Mouse (Mus musculus) MEL (cell line): ENCODE measurements around the gene Galnt3. TPM values are rescaled to one million over a fixed set of nuclear protein-coding genes. Genes with fewer than 3 reads are reported as not detected.
A peak's percentile ranks its signal among the peaks of the same experiment; 100 is the strongest.

ENCODE experiments used
- DNase-seq: peaks from one replicate; pipeline ENCODE4 v3.0.0; 2011; ENCODE audit warnings: low read depth, low spot score
- H3K27ac ChIP-seq: 2 replicates; pipeline ENCODE4 v1.5.1; 2012; ENCODE audit warnings: low read depth, mild to moderate bottlenecking, control low read depth, low read length, moderate library complexity; ENCODE audit not compliant: control insufficient read depth
- H3K27me3 ChIP-seq, 2 experiments: fragments of 150-350 bp in 1 of 2; sonication (generic) in 1 of 2; 2 replicates each; pipeline ENCODE4 v1.6.1; 2012; ENCODE audit warnings: low read length in 2 of 2, mild to moderate bottlenecking in 2 of 2, improper control_type of control experiment in 1 of 2, moderate library complexity in 1 of 2; ENCODE audit not compliant: insufficient read depth in 2 of 2, control insufficient read depth in 1 of 2
- H3K36me3 ChIP-seq, 2 experiments: 2 replicates each; pipeline ENCODE4 v1.6.1; 2012 to 2014; ENCODE audit warnings: low read length in 2 of 2, improper control_type of control experiment in 1 of 2, inconsistent platforms in 1 of 2, mild to moderate bottlenecking in 1 of 2; ENCODE audit not compliant: insufficient read depth in 2 of 2, control insufficient read depth in 1 of 2
- H3K4me1 ChIP-seq, 2 experiments: fragments of 150-350 bp in 1 of 2; sonication (generic) in 1 of 2; 2 replicates each; pipeline ENCODE4 v1.6.1; 2012; ENCODE audit warnings: low read length in 2 of 2, improper control_type of control experiment in 1 of 2, mild to moderate bottlenecking in 1 of 2; ENCODE audit not compliant: insufficient read depth in 2 of 2, control insufficient read depth in 1 of 2
- H3K4me3 ChIP-seq, 2 experiments: fragments of 150-350 bp in 1 of 2; sonication (generic) in 1 of 2; 2 replicates each; pipeline ENCODE4 v1.5.1; 2012; ENCODE audit warnings: low read depth in 2 of 2, low read length in 2 of 2, mild to moderate bottlenecking in 2 of 2, moderate library complexity in 2 of 2, control low read depth in 1 of 2, improper control_type of control experiment in 1 of 2; ENCODE audit not compliant: control insufficient read depth in 1 of 2, insufficient read depth in 1 of 2
- H3K79me2 ChIP-seq: 2 replicates; pipeline ENCODE4 v1.6.1; 2012; ENCODE audit warnings: mild to moderate bottlenecking, low read length, moderate library complexity; ENCODE audit not compliant: control insufficient read depth, poor library complexity, insufficient read depth
- H3K9ac ChIP-seq: 2 replicates; pipeline ENCODE4 v1.6.1; 2012; ENCODE audit warnings: low read depth, mild to moderate bottlenecking, control low read depth, low read length, moderate library complexity; ENCODE audit not compliant: control insufficient read depth, poor library complexity, severe bottlenecking
- H3K9me3 ChIP-seq: fragments of 150-350 bp; sonication (generic); replicated peaks from 2 replicates; pipeline ENCODE4 v1.6.1; 2012; ENCODE audit warnings: mild to moderate bottlenecking, low read length, improper control_type of control experiment, moderate library complexity; ENCODE audit not compliant: insufficient read depth
- BHLHE40 ChIP-seq: IDR thresholded peaks from 2 replicates; pipeline ENCODE4 v1.6.1; 2012; ENCODE audit warnings: low read depth, mild to moderate bottlenecking, inconsistent platforms, low read length, improper control_type of control experiment, borderline replicate concordance
- CHD2 ChIP-seq: IDR thresholded peaks from 2 replicates; pipeline ENCODE4 v1.6.1; 2011; ENCODE audit warnings: low read length, improper control_type of control experiment
- CTCF ChIP-seq, 3 experiments: IDR thresholded peaks in 2 of 3; conservative IDR thresholded peaks in 1 of 3; 2 replicates each; pipeline ENCODE4 v1.5.1; 2011 to 2012; ENCODE audit warnings: low read length in 3 of 3, low read depth in 2 of 3, mild to moderate bottlenecking in 2 of 3, improper control_type of control experiment in 1 of 3, inconsistent platforms in 1 of 3, mixed read lengths in 1 of 3, moderate library complexity in 1 of 3; ENCODE audit not compliant: control insufficient read depth in 1 of 3, insufficient read depth in 1 of 3, poor library complexity in 1 of 3, severe bottlenecking in 1 of 3
- ELF1 ChIP-seq: IDR thresholded peaks from 2 replicates; pipeline ENCODE4 v1.6.1; 2014; ENCODE audit warnings: low read depth, mild to moderate bottlenecking, inconsistent platforms, low read length, improper control_type of control experiment, moderate library complexity
- EP300 ChIP-seq, 2 experiments: IDR thresholded peaks; 2 replicates each; pipeline ENCODE4 v1.6.1; 2011; ENCODE audit warnings: improper control_type of control experiment in 2 of 2, low read length in 2 of 2, low read depth in 1 of 2, mild to moderate bottlenecking in 1 of 2
- GABPA ChIP-seq: IDR thresholded peaks from 2 replicates; pipeline ENCODE4 v1.6.1; 2012; ENCODE audit warnings: low read depth, mild to moderate bottlenecking, inconsistent platforms, low read length, improper control_type of control experiment, moderate library complexity
- GATA1 ChIP-seq: IDR thresholded peaks from 2 replicates; pipeline ENCODE4 v1.6.1; 2011; ENCODE audit warnings: low read depth, low read length, improper control_type of control experiment
- HCFC1 ChIP-seq: IDR thresholded peaks from 2 replicates; pipeline ENCODE4 v1.6.1; 2012; ENCODE audit warnings: low read depth, mild to moderate bottlenecking, inconsistent platforms, low read length, improper control_type of control experiment, moderate library complexity
- MAFK ChIP-seq: IDR thresholded peaks from 2 replicates; pipeline ENCODE4 v1.6.1; 2011; ENCODE audit warnings: low read depth, mild to moderate bottlenecking, low read length, improper control_type of control experiment, borderline replicate concordance
- MAZ ChIP-seq: IDR thresholded peaks from 2 replicates; pipeline ENCODE4 v1.6.1; 2012; ENCODE audit warnings: low read depth, mild to moderate bottlenecking, inconsistent platforms, low read length, improper control_type of control experiment
- MEF2A ChIP-seq: IDR thresholded peaks from 2 replicates; pipeline ENCODE4 v1.6.1; 2014; ENCODE audit warnings: low read depth, mild to moderate bottlenecking, inconsistent platforms, low read length, improper control_type of control experiment; ENCODE audit not compliant: poor library complexity, insufficient replicate concordance, severe bottlenecking; ENCODE audit errors: extremely low read depth
- MYC ChIP-seq: IDR thresholded peaks from 2 replicates; pipeline ENCODE4 v1.6.1; 2011; ENCODE audit warnings: low read depth, mild to moderate bottlenecking, low read length, improper control_type of control experiment, moderate library complexity
- NELFE ChIP-seq: IDR thresholded peaks from 2 replicates; pipeline ENCODE4 v1.6.1; 2011; ENCODE audit warnings: low read depth, low read length, improper control_type of control experiment
- POLR2A ChIP-seq, 2 experiments: IDR thresholded peaks; 2 replicates each; pipeline ENCODE4 v1.6.1; 2011 to 2012; ENCODE audit warnings: low read length in 2 of 2, mild to moderate bottlenecking in 2 of 2, control low read depth in 1 of 2, improper control_type of control experiment in 1 of 2, low read depth in 1 of 2, moderate library complexity in 1 of 2; ENCODE audit not compliant: control insufficient read depth in 1 of 2, insufficient read depth in 1 of 2, poor library complexity in 1 of 2
- POLR2AphosphoS5 ChIP-seq: IDR thresholded peaks from 2 replicates; pipeline ENCODE4 v1.6.1; 2012; ENCODE audit warnings: low read depth, borderline replicate concordance, mild to moderate bottlenecking, inconsistent platforms, low read length, moderate library complexity, mixed read lengths
- SIN3A ChIP-seq: IDR thresholded peaks from 2 replicates; pipeline ENCODE4 v1.6.1; 2012; ENCODE audit warnings: low read length, improper control_type of control experiment, inconsistent platforms
- TAL1 ChIP-seq: IDR thresholded peaks from 2 replicates; pipeline ENCODE4 v1.6.1; 2012; ENCODE audit warnings: mild to moderate bottlenecking, inconsistent platforms, low read length, moderate library complexity, mixed read lengths
- TBP ChIP-seq: IDR thresholded peaks from 2 replicates; pipeline ENCODE4 v1.8.0; 2011; ENCODE audit warnings: low read depth, low read length, improper control_type of control experiment
- UBTF ChIP-seq: IDR thresholded peaks from 2 replicates; pipeline ENCODE4 v1.6.1; 2012; ENCODE audit warnings: low read depth, mild to moderate bottlenecking, inconsistent platforms, low read length, improper control_type of control experiment, moderate library complexity, borderline replicate concordance; ENCODE audit not compliant: insufficient read depth
- USF2 ChIP-seq, 2 experiments: IDR thresholded peaks; 2 replicates each; pipeline ENCODE4 v1.6.1; 2011 to 2012; ENCODE audit warnings: improper control_type of control experiment in 2 of 2, low read length in 2 of 2, borderline replicate concordance in 1 of 2, inconsistent platforms in 1 of 2, low read depth in 1 of 2, mild to moderate bottlenecking in 1 of 2; ENCODE audit not compliant: insufficient read depth in 1 of 2
- ZC3H11A ChIP-seq: IDR thresholded peaks from 2 replicates; pipeline ENCODE4 v1.6.1; 2012; ENCODE audit warnings: low read depth, mild to moderate bottlenecking, inconsistent platforms, low read length, improper control_type of control experiment
- ZMIZ1 ChIP-seq: IDR thresholded peaks from 2 replicates; pipeline ENCODE4 v1.6.1; 2012; ENCODE audit warnings: low read depth, mild to moderate bottlenecking, inconsistent platforms, low read length, improper control_type of control experiment, moderate library complexity
- polyA plus RNA-seq, 2 experiments: library from polyadenylated mRNA; stranded (reverse) in 1 of 2; unstranded in 1 of 2; fragments of >175 nt in 1 of 2; fragments of >200 nt in 1 of 2; gene quantifications; 2 replicates each; pipeline versions ENCODE4 v1.2.1 to v1.2.4; 2012; ENCODE audit warnings: low replicate concordance in 2 of 2, low read depth in 1 of 2; ENCODE audit not compliant: insufficient read length in 2 of 2, insufficient read depth in 1 of 2, missing spikeins in 1 of 2
- total RNA-seq: library from RNA; depleted of rRNA; stranded (reverse); fragments of 300-350 nt; gene quantifications from 2 replicates; pipeline ENCODE4 v1.2.3, GENCODE M21; 2012

Galnt3 gene
- total and polyA plus RNA-seq, 3 experiments: not detected

DNA sequence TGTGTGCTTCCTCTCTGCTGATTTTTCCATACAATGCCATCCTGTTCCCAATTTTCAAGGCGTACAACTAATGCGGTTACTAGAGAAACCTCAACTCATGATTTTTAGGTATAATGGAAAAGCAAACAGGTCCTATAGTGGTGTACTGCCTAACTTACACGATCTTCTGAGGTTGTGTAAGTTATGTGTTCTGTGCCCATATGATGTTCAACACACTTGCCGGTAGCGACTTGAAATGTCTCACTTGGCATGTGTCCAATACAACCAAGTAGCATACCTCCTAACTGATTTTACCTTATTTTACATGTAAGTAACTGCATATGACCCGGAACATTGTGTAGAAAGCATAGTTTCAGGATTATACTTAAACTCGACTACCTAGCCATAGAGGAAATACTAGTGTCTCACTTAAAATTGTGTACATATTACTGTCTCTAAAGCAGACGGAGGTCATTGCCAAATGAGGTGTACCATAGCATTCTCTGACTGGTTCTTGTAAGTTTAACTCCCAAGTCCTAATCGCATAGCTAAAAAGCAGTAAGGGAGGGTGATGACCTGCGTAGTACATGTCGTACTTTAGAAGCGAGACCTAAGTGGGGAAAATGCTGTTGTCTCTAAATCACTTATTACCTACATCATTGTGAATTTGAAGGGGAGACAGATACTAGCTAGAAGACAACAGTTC is 80.2 kb downstream of the Galnt3 start:
- Histone ChIP-seq H3K9ac (no peak overlapping the region), H3K9me3 (no peaks in the 10 kb centered on the region), H3K36me3 (no peaks in the 10 kb centered on the region), H3K4me3 (no peak overlapping the region), H3K27me3 (no peaks in the 10 kb centered on the region), H3K79me2 (no peaks in the 10 kb centered on the region), H3K27ac (no peak overlapping the region), H3K4me1 (no peaks in the 10 kb centered on the region)
- peak; percentile 46 for DNase-seq
- TF ChIP-seq TAL1 (no peak), MAZ (no peak), MAFK (no peak), ZMIZ1 (no peak), EP300 (IDR thresholded peaks at IDR 0.05; ENCODE audit: low read depth in 1 of 2, low read length in 2 of 2) (no peak)
- TF ChIP-seq, all 39 proteins: peak for 0

DNA sequence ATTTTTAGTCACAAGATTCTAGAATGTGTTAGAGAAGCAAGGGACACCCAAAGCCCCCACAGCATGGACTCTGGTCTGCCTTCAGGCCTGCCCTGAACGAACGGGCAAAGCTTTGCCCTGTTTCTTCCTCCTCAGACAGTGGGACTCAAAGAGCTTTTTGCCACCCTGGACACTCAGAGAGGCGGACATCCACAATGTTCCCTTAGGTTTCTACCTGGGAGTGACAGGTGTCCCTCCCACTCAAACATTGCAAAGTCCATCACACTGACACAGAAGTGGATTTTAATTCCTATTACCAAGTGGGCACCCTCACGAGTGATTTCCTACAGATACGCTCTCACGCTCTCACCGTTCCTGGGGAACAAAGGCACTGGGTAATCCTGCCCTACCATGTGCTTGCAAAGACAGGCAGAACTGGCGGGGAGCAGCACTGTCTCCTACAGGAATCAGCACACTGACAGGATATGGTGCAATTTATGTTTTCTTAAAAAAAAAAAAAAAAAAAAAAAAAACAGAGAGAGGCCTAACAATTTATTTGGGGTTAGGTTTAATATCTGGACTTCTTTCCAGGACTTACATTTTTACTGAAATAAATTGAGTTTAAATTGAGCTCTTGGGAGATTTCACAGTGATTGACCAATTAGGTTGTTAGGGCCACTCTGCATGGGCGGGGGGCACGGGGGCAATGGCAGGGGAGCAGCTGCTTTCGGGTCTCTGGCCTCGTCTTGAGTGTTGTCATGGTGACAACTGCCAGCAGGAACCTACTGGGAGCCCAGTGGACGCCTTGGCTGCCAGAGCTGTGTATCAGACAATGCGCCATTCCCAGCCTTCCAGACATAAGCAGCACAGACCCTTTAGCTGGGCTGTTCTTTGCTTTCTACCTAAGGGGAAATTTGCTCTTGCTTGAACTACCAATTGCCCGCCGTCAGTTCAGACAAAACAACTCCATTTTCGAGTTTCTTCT is 81.1 kb downstream of the Galnt3 start:
- H3K4me3 ChIP-seq: no peak overlapping the region
- H3K9me3 ChIP-seq: no peaks in the 10 kb centered on the region
- no peak overlapping the region for H3K27ac ChIP-seq
- H3K79me2 ChIP-seq: no peaks in the 10 kb centered on the region
- no peak overlapping the region for H3K9ac ChIP-seq
- TF ChIP-seq HCFC1: no peak
- no peak for TF ChIP-seq CTCF (IDR thresholded peaks at IDR 0.05 in 2 of 3, conservative IDR thresholded peaks at IDR 0.05 in 1 of 3; ENCODE audit: control insufficient read depth in 1 of 3, insufficient read depth in 1 of 3, low read depth in 2 of 3, low read length in 3 of 3, poor library complexity in 1 of 3, severe bottlenecking in 1 of 3)
- TF ChIP-seq POLR2A (IDR thresholded peaks at IDR 0.05; ENCODE audit: control insufficient read depth in 1 of 2, insufficient read depth in 1 of 2, low read depth in 1 of 2, low read length in 2 of 2, poor library complexity in 1 of 2): no peak
- TF ChIP-seq MYC: no peak
- no peak for TF ChIP-seq NELFE
- no peak for TF ChIP-seq UBTF
- no peak for TF ChIP-seq SIN3A
- TF ChIP-seq ELF1: no peak
- no peak for TF ChIP-seq MAZ
- TF ChIP-seq POLR2AphosphoS5: no peak
- TF ChIP-seq GABPA: no peak
- no peak for TF ChIP-seq USF2 (IDR thresholded peaks at IDR 0.05; ENCODE audit: borderline replicate concordance in 1 of 2, insufficient read depth in 1 of 2, low read depth in 1 of 2, low read length in 2 of 2)
- TF ChIP-seq TBP: no peak
- no peak for TF ChIP-seq CHD2
- no peak for TF ChIP-seq ZC3H11A
- TF ChIP-seq MEF2A: no peak
- TF ChIP-seq BHLHE40: no peak
- TF ChIP-seq GATA1: no peak
- H3K36me3 ChIP-seq: no peaks in the 10 kb centered on the region
- peak; percentile 1 for DNase-seq
- no peaks in the 10 kb centered on the region for H3K27me3 ChIP-seq
- H3K4me1 ChIP-seq: no peaks in the 10 kb centered on the region
